Mouse (Mus musculus): ENCODE measurements around the gene Gpx3. TPM values are rescaled to one million over a fixed set of nuclear protein-coding genes. Genes with fewer than 3 reads are reported as not detected.
A peak's percentile ranks its signal among the peaks of the same experiment; 100 is the strongest.

Gpx3 gene
- polyA plus RNA-seq, 1 experiment from 2014 or later, result 202 TPM

DNA sequence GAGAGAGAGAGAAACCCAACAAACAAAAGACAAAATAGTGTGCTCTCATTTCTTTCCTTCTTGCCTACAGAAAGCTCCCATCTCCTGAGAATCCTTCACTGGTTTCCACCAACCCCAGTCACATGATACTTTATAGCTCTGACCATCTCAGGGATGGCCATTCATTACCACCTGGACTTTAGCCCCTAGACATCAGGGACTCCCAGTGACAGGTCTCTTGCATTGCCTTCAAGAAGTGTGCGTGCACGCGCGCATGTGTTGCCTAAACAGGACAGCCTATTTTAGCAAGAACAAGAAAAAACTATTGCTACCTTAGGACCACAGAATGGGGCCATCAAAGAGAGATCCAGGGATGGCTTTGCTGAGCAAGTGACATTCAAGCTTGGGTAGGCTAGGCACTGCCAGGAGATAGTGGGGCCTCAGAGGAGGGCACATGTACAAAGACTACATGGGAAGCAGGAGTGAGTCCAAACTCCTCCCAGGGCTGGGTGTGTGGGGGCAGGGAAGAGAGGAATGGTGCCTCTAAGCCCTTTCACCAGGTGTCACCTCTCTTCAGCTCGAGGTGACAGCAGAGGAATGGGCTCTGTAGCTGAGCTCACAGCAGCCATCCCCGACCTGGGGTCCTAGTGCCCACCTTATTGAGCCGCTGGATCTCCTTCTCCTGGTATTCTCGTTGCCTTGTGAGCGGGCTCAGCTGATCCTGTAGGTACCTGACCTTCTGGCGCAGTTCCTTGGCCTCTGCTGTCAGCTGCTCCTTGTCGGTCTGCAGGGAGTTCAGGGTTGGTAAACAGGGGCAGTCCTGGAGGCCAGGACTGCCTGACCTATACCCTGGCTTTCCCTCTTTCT lies 18.1 kb downstream of the Gpx3 start:
- ATAC-seq (ENCODE audit: low read depth), result no peak
- Histone ChIP-seq H3K4me3 (ENCODE audit: low read length) (no peak overlapping the region), H3K9ac (ENCODE audit: low read length) (no peak overlapping the region), H3K27ac (ENCODE audit: low read length) (no peak overlapping the region), H3K36me3 (ENCODE audit: control insufficient read depth, insufficient read depth, low read length) (peaks cover 15% of the 10 kb centered on the region), H3K4me1 (replicated peaks; ENCODE audit: control insufficient read depth, insufficient read depth, low read length) (no peaks in the 10 kb centered on the region; the same call in 1 of the 2 replicates), H3K4me2 (ENCODE audit: low read depth, low read length) (no peak overlapping the region), H3K9me3 (ENCODE audit: control insufficient read depth, low read length) (no peaks in the 10 kb centered on the region), H3K27me3 (ENCODE audit: control insufficient read depth, insufficient read depth, low read depth, low read length) (no peaks in the 10 kb centered on the region)
- 51% methylated on average over 11 of the region's 11 CpGs for WGBS

- H3K4me1 ChIP-seq (replicated peaks; ENCODE audit: control insufficient read depth, insufficient read depth, low read length), result no peaks in the 10 kb centered on the region; the same call in 1 of the 2 replicates
- no peaks in the 10 kb centered on the region for H3K9me3 ChIP-seq (ENCODE audit: control insufficient read depth, low read length)
- no peak overlapping the region for H3K27ac ChIP-seq (ENCODE audit: low read length)
- 52% methylated on average over 6 of the region's 6 CpGs for WGBS
- H3K27me3 ChIP-seq (ENCODE audit: control insufficient read depth, insufficient read depth, low read depth, low read length), result no peaks in the 10 kb centered on the region
- ATAC-seq (ENCODE audit: low read depth), result no peak
- H3K4me2 ChIP-seq (ENCODE audit: low read depth, low read length), result no peak overlapping the region
- no peak overlapping the region for H3K4me3 ChIP-seq (ENCODE audit: low read length)
- H3K9ac ChIP-seq (ENCODE audit: low read length), result no peak overlapping the region
- peaks cover 19% of the 10 kb centered on the region for H3K36me3 ChIP-seq (ENCODE audit: control insufficient read depth, insufficient read depth, low read length)
These were observed 18.8 kb downstream of the Gpx3 start for GRCm38 (mm10) chr11:54920973-54921580.

- H3K4me3 ChIP-seq (ENCODE audit: low read length), result no peak overlapping the region
- WGBS, result 43% methylated on average over 7 of the region's 7 CpGs
- peak; percentile 79 for ATAC-seq (ENCODE audit: low read depth)
- H3K9ac ChIP-seq (ENCODE audit: low read length), result no peak overlapping the region
- no peaks in the 10 kb centered on the region; the same call in 1 of the 2 replicates for H3K4me1 ChIP-seq (replicated peaks; ENCODE audit: control insufficient read depth, insufficient read depth, low read length)
- H3K9me3 ChIP-seq (ENCODE audit: control insufficient read depth, low read length), result no peaks in the 10 kb centered on the region
- no peaks in the 10 kb centered on the region for H3K27me3 ChIP-seq (ENCODE audit: control insufficient read depth, insufficient read depth, low read depth, low read length)
- 0 out of 2 replicates have a peak overlapping the region, but pooled peaks have one; percentile 8 for H3K27ac ChIP-seq (ENCODE audit: low read length)
- H3K36me3 ChIP-seq (ENCODE audit: control insufficient read depth, insufficient read depth, low read length), result peaks cover 25% of the 10 kb centered on the region
- H3K4me2 ChIP-seq (ENCODE audit: low read depth, low read length), result no peak overlapping the region
These were observed 19.5 kb downstream of the Gpx3 start for GRCm38 (mm10) chr11:54921798-54922197.

GRCm38 (mm10) chr11:54922488-54922887 lies 20.2 kb downstream of the Gpx3 start:
- H3K9me3 ChIP-seq (ENCODE audit: control insufficient read depth, low read length), result no peaks in the 10 kb centered on the region
- H3K27me3 ChIP-seq (ENCODE audit: control insufficient read depth, insufficient read depth, low read depth, low read length), result no peaks in the 10 kb centered on the region
- no peak overlapping the region for H3K4me2 ChIP-seq (ENCODE audit: low read depth, low read length)
- no peak overlapping the region for H3K9ac ChIP-seq (ENCODE audit: low read length)
- H3K36me3 ChIP-seq (ENCODE audit: control insufficient read depth, insufficient read depth, low read length), result peaks cover 28% of the 10 kb centered on the region
- no peak overlapping the region for H3K27ac ChIP-seq (ENCODE audit: low read length)
- no peaks in the 10 kb centered on the region; the same call in 1 of the 2 replicates for H3K4me1 ChIP-seq (replicated peaks; ENCODE audit: control insufficient read depth, insufficient read depth, low read length)
- no peak overlapping the region for H3K4me3 ChIP-seq (ENCODE audit: low read length)
- no peak for ATAC-seq (ENCODE audit: low read depth)
- WGBS, result 84% methylated on average over 3 of the region's 3 CpGs

DNA sequence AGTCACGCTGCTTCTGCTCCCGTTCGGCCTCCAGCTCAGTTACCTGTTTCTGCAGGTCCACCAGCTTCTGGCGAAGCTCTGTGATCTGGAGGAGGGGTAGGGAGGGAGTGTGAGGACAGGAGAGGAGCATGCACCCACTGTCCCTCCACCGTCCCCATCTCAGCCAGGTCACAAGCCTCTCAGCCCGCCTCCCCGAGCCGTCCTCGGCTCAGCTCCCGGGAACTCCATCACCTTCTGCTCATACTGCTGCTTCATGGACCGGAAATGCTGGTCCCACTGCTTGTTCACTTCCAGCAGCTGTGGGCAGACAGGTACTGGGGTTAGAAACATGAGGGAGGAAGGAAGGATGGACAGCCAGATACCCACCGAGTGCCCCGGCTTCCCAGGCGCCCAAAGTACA lies 21.9 kb downstream of the Gpx3 start:
- no peak for ATAC-seq (ENCODE audit: low read depth)
- Histone ChIP-seq H3K4me3 (ENCODE audit: low read length) (no peak overlapping the region), H3K36me3 (ENCODE audit: control insufficient read depth, insufficient read depth, low read length) (peaks cover 29% of the 10 kb centered on the region), H3K9ac (ENCODE audit: low read length) (no peak overlapping the region), H3K9me3 (ENCODE audit: control insufficient read depth, low read length) (no peaks in the 10 kb centered on the region), H3K4me2 (ENCODE audit: low read depth, low read length) (no peak overlapping the region), H3K4me1 (replicated peaks; ENCODE audit: control insufficient read depth, insufficient read depth, low read length) (no peaks in the 10 kb centered on the region; the same call in 1 of the 2 replicates), H3K27ac (ENCODE audit: low read length) (no peak overlapping the region), H3K27me3 (ENCODE audit: control insufficient read depth, insufficient read depth, low read depth, low read length) (no peaks in the 10 kb centered on the region)
- WGBS, result 90% methylated on average over 14 of the region's 14 CpGs

GRCm38 (mm10) chr11:54927346-54928140 lies 25.3 kb downstream of the Gpx3 start:
- ATAC-seq (ENCODE audit: low read depth), result peak; percentile 63
- Histone ChIP-seq H3K27ac (ENCODE audit: low read length) (no peak overlapping the region), H3K4me2 (ENCODE audit: low read depth, low read length) (no peak overlapping the region), H3K36me3 (ENCODE audit: control insufficient read depth, insufficient read depth, low read length) (peaks cover 26% of the 10 kb centered on the region), H3K4me1 (replicated peaks; ENCODE audit: control insufficient read depth, insufficient read depth, low read length) (no peaks in the 10 kb centered on the region), H3K27me3 (ENCODE audit: control insufficient read depth, insufficient read depth, low read depth, low read length) (no peaks in the 10 kb centered on the region), H3K4me3 (ENCODE audit: low read length) (no peak overlapping the region), H3K9me3 (ENCODE audit: control insufficient read depth, low read length) (no peaks in the 10 kb centered on the region), H3K9ac (ENCODE audit: low read length) (no peak overlapping the region)
- 70% methylated on average over 14 of the region's 14 CpGs for WGBS

- Histone ChIP-seq H3K4me1 (replicated peaks; ENCODE audit: control insufficient read depth, insufficient read depth, low read length) (no peaks in the 10 kb centered on the region), H3K4me2 (ENCODE audit: low read depth, low read length) (no peak overlapping the region), H3K36me3 (ENCODE audit: control insufficient read depth, insufficient read depth, low read length) (peaks cover 25% of the 10 kb centered on the region), H3K9me3 (ENCODE audit: control insufficient read depth, low read length) (no peaks in the 10 kb centered on the region), H3K27me3 (ENCODE audit: control insufficient read depth, insufficient read depth, low read depth, low read length) (no peaks in the 10 kb centered on the region), H3K4me3 (ENCODE audit: low read length) (no peak overlapping the region), H3K27ac (ENCODE audit: low read length) (no peak overlapping the region), H3K9ac (ENCODE audit: low read length) (no peak overlapping the region)
- WGBS, result 87% methylated on average over 3 of the region's 3 CpGs
- no peak for ATAC-seq (ENCODE audit: low read depth)
These were observed 26.0 kb downstream of the Gpx3 start for GRCm38 (mm10) chr11:54928219-54928618.

- Histone ChIP-seq H3K4me2 (ENCODE audit: low read depth, low read length) (no peak overlapping the region), H3K27ac (ENCODE audit: low read length) (no peak overlapping the region), H3K9ac (ENCODE audit: low read length) (no peak overlapping the region), H3K9me3 (ENCODE audit: control insufficient read depth, low read length) (no peaks in the 10 kb centered on the region), H3K4me1 (replicated peaks; ENCODE audit: control insufficient read depth, insufficient read depth, low read length) (no peaks in the 10 kb centered on the region), H3K4me3 (ENCODE audit: low read length) (no peak overlapping the region), H3K36me3 (ENCODE audit: control insufficient read depth, insufficient read depth, low read length) (peaks cover 27% of the 10 kb centered on the region), H3K27me3 (ENCODE audit: control insufficient read depth, insufficient read depth, low read depth, low read length) (no peaks in the 10 kb centered on the region)
- 81% methylated on average over 7 of the region's 7 CpGs for WGBS
- ATAC-seq (ENCODE audit: low read depth), result no peak
These were observed 26.6 kb downstream of the Gpx3 start for GRCm38 (mm10) chr11:54928886-54929285.

GRCm38 (mm10) chr11:54929290-54929689 lies 27.0 kb downstream of the Gpx3 start:
- Histone ChIP-seq H3K9me3 (ENCODE audit: control insufficient read depth, low read length) (no peaks in the 10 kb centered on the region), H3K9ac (ENCODE audit: low read length) (no peak overlapping the region), H3K36me3 (ENCODE audit: control insufficient read depth, insufficient read depth, low read length) (peaks cover 25% of the 10 kb centered on the region), H3K27ac (ENCODE audit: low read length) (no peak overlapping the region), H3K27me3 (ENCODE audit: control insufficient read depth, insufficient read depth, low read depth, low read length) (no peaks in the 10 kb centered on the region), H3K4me2 (ENCODE audit: low read depth, low read length) (no peak overlapping the region), H3K4me1 (replicated peaks; ENCODE audit: control insufficient read depth, insufficient read depth, low read length) (no peaks in the 10 kb centered on the region), H3K4me3 (ENCODE audit: low read length) (no peak overlapping the region)
- ATAC-seq (ENCODE audit: low read depth), result no peak
- 78% methylated on average over 6 of the region's 6 CpGs for WGBS
